Mouse (Mus musculus) kidney, adult 11 months (tissue): ENCODE results near the gene Klf6.

ENCODE experiments used
- DNase-seq: peaks from one replicate; pipeline ENCODE4 v3.0.0; 2022

Gene Klf6

GRCm38 (mm10) chr13:5917360-5917759, 56.1 kb downstream of the Klf6 start:
- no peak for DNase-seq

GRCm38 (mm10) chr13:5919966-5920365, 58.7 kb downstream of the Klf6 start:
- DNase-seq = no peak
